Mouse (Mus musculus): ENCODE data around the gene Erv3.

The Erv3 gene

DNA sequence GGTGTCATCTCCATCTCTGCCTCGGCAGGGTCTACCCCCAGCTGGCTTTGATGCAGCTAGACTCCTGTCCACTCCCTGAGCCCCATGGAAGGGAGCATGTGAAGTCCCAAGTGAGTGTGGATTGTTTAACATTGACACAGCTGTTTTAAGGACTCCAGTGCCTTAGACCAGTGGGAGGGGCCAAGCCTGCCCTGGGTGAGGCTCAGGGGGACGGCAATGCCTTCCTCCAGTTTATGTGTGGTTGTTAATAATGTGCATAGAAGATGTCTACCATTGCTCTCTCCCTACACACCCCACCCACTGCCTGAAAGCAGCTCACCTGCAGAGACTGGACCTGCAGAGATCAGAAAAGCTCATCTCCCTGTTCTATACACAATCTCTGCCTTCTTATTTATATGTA is 35.6 kb downstream of the Erv3 start:
- in situ Hi-C loops (cut with MboI), result loop anchor here (10.0 kb wide), 2 partner anchors 291 to 421 kb away; partner anchors contain the start of gene Tmem230

DNA sequence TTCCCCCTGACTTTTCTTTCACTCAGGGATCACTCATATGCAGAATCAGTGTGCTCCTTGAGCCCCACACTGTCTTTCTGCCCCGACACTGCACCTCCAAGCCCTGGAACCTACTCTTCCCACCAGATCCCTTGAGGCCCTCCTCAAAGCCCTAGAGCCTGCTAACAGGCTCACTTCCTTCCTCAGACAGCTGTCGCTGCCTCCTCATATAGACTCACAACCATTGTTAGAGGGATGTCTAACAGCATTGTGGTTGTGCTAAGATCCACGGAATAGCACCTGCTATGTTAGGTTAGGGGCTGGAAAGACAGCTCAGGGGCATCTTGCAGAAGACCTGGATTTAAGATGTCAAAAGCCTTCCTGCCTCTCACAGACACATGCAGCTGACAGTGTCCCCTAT is 37.1 kb downstream of the Erv3 start:
- in situ Hi-C loops (cut with MboI), result loop anchor here (10.0 kb wide), 2 partner anchors 292 to 422 kb away; partner anchors contain the start of gene Tmem230

DNA sequence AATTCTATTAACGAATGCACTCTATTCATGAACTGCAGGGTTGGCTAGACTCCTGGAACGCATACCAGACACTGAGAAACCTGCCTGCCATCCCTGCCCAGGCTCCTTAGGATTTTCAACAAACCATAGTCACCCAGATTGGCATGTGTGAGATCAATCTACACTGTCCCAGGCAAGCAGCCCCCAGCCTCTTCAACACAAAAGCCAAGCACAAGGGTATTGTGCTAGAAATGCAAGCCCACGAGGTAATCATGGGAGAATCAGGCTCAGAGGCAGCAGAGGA is 37.9 kb downstream of the Erv3 start:
- in situ Hi-C loops (cut with MboI), result loop anchor here (10.0 kb wide), 2 partner anchors 293 to 423 kb away; partner anchors contain the start of gene Tmem230

DNA sequence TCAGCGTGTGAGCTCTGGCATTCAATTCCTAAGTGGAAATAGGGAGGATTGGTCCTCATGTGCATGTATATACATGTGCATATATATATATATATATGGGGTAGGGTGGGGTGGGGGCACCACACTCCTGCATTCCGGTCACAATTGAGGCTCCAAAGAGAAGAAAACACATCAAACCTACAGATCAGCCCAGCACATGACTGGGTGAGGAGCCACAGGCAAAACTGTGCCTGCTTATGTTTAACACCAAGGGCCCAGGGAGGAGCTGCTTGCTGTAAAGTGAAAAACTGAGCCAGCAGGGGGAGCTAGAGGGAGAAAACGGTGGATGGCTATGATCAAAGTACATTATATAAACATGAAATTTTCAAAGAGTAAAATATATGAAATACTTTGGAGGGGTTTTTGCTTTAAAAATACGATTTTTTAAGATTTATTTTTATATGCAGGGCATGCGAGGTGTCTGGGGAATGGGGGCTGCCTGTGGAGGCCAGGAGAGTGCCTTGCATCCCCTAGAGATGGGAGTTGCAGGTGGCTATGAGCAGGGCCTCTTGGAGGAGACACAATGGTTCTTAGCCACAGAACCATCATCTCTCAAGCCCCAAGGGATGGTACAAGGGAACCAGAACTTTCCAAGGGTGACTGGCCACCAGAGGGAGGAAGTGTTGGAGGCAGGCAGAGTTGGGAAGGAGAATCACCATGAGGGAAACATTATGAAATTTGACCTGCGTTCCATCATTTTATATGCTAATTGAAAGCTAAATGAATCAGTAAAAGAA is 38.4 kb downstream of the Erv3 start:
- in situ Hi-C loops (cut with MboI), result loop anchor here (10.0 kb wide), 2 partner anchors 294 to 424 kb away; partner anchors contain the start of gene Tmem230

DNA sequence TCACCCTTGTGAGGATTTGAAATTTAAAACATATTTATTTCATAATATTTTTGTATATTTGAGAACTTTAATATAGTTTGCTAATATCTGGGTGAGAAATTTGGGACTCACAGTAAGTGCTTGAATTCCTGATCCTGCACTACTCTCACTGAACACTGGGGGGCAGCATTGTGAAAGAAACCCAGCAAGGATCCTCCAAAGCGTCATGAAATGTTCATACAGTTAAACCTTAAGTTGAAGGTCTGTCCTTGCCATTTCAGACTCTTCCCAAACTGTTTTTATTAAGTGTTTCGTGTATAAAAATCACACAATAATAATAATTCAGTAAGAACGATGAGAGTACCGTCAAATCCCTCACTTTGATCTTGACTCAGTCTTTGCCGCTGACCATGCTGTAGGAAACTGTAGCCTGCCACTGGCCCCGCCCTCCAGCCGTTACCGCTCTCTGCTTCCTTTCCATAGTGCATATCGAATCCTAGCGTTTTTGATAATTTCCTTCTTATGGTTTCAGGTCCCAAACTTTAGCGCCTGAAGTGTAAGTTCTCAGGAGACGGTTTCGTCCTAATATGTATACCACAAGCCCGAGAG is 39.4 kb downstream of the Erv3 start:
- in situ Hi-C loops (cut with MboI), result loop anchor here (10.0 kb wide), 2 partner anchors 295 to 425 kb away; partner anchors contain the start of gene Tmem230

DNA sequence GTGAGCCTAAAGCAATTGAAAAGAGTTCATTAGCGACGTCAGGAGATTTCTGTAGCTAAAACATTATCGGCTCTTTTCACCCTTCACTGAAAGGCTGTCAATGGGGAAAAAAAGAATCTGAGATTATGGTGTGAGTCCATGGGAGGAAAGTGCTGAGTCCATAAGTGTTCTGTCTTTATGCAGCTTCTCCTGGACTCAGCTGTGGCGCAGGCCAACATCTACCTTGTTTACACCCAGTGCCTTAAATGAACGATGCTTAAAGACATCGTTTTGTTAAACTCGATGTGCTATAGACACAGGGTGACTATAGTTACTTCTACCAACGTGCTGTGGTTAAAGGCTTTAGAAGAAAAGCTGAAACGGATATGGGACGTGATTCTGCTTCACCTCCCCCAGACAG is 45.2 kb downstream of the Erv3 start:
- in situ Hi-C loops (cut with MboI), result no loop called here

DNA sequence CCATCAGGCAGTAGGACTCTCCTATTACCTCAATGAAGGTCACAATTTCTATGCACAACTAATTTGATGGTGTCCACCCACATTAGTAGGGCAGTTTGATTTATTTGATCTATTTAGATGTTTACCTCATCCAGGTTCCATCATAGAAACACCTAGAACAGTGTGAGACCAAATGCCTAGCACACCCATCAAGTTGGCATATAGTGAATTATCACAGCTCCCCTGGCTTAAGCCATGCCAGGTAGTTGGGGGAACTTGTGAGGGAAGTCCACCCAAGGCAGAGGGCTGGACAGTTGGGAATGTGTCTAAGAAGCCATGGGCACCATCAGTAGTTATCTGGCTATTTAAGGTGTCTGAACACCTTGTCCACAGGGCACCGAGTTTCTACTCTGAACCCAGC is 46.1 kb downstream of the Erv3 start:
- in situ Hi-C loops (cut with MboI), result no loop called here

DNA sequence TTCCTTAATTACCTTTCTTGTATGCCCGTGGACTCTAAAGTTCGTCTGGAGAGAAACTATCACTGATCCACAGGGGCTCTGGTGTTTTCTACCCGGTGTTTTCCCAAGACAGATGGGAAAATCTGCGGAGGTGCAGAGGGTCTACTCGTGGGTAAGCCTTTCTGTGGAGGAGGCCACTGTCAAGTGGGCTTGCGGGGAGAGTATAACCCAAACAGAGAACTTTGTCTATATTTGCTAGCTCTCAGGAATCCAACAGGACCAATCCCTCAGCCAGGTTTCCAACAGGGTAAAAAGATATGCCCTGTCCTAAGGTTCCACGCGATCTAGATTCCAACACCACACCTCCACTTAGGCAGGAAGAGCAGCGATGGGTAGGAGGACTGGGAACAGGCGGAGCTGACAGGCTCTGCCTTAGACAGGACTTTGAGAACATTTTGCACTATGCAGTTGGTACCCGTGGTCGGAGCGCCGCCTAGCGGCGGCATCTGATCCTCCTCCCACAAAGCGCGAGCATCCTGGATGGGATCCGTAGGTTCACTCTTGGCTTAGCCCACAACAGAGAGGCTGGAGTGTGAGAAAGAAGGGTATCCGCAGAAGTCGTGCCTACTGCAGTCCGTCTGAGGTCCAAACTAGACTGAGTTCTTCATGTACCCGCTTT is 46.9 kb downstream of the Erv3 start:
- in situ Hi-C loops (cut with MboI), result no loop called here

DNA sequence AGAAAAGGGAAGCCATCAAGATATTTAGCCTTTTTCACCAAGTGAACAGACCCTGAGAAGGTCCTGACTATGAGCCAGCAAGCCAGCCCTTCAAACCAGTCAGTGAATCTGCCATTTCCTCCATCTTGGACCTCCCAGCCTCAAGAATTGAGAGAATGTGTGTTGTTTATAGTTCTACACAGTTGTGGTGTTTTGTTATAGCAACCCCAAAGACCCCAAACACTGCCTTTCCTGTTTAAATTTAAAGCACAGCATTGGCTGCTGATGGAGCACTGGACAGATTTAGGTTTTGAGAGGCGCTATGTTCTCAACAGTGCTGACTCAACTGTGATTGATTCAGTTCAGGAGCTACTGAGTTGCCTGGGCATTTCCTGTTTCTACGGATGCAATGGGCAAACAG is 47.9 kb downstream of the Erv3 start:
- in situ Hi-C loops (cut with MboI), result no loop called here

DNA sequence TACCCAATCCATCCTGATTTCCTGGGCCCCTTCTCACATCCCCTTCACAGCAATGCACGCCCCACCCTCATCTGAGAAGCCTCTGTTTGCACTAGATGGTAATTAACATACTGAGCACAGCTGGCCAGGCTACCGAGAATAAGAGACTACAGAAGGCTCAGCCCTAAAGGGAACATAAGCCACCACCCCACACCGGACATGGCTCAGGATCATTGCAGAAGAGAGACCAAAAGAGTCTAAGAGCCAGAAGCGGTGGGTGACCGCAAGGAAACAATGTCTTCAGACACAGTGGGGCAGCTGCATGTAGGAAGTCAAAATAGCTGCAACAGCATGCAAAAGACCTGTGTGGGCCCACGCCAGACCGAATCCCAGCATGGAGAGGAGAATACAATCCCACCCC is 50.7 kb downstream of the Erv3 start:
- in situ Hi-C loops (cut with MboI), result no loop called here

DNA sequence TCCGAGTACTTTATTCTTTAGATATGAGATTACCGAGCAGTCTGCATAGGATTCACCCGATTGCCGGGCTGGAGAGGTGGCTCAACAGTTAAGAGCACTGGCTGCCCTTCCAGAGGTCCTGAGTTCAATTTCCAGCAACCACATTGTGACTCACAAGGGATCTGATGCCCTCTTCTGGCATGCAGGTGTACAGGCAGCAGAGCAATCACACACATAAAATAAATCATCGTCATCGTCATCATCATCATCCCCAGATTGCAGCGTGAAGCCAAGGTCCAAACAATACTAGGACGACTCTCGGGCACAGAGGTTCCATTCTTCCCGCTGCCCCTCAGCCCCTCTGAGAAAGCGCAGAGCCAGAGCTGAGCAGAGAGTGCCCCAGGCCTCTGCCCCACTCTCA is 51.9 kb downstream of the Erv3 start:
- in situ Hi-C loops (cut with MboI), result no loop called here

DNA sequence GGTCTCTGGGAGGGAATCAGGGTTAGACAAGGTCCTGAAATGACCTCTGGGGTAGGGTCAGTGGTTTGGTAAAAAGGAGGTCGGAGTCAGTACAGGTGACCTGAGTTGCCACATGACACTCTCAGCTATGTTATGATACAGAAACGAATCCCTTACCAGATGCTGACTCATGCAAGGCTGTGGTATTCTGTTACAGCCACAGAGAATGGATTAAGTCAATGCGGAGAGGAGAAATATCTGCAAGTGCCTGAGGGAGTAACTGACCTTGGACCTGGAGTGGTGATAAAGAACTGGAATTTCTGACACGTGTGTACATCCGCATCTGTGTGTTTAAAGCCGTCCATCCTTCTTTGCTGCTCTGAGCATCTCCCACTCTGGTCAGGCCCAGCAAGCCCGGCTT is 52.7 kb downstream of the Erv3 start:
- in situ Hi-C loops (cut with MboI), result no loop called here

DNA sequence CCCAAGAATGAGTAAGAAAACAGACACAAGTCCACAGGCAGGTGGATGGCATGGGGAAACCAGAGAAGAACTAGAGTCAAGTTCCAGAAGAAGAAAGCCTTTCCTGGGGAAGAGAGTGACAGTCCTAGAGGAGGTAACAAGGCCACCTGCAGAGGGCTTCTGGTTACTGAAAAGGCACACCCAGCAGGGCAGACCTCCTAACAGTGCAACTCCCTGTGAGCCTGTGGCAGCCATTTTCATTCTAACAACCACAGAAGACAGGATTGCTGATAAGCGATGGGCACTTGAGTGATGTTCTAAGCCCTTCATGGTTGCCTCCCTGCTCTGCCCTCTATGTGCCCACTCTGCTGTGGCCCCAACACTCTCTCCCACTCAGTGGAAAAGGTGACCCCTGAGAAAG is 54.2 kb downstream of the Erv3 start:
- in situ Hi-C loops (cut with MboI), result no loop called here

DNA sequence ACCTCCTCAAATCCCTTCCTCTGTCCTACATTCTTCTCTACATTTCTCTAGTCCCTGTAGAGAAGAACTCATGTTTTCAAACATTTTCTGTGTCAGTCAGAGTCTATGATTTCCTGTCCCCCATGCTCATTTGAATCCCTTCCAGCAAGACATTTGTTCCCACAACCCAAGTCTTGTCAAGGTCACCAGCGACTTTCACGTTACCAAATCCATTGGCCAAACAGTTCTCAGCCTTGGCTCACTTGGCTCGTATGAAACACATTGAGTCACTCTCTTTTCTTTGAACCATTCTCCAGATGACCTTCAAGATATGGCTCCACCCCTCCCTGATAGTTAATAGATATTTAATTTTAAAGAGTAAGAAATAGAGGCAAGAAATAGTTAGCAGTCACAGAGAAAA is 55.7 kb downstream of the Erv3 start:
- in situ Hi-C loops (cut with MboI), result no loop called here

Measured in mature B cell (primary cell).